Mouse (Mus musculus): ENCODE measurements around the gene Apol6.

The Apol6 gene

DNA sequence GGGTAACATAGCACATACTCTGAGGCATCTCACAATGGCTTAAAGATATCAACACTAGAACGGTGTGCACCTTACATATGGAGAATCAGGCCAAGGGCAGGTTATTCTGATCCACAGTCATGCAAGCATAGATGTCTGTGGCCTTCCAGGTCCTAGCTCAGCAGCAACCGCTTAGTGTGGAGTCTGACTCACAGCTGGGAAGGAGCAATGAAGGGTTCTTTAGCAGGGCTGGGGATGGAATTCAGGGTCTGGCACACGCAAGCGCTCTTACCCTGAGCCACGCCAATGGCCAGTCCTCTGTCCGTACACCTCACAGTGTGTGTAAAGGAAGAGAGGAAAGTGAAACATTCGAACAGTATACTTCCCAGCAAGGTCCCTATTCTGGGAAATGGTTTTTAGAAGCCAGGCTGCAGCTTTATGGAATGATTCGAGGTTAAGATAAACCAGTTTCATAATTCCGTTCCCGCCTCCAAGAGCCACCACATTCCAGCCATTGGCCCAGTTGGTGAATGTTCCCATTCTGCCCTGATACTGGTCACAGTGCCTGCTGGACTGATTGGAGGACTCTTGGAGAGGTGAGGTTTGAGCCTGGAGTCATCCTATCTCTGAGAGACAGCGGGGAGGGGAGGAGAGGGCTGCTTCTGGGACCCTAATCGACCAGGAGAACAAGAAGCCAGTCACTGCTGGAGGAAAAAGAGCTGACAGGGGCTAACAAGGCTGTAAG, at the start of gene Apol6:
TSS of gene Apol6 (plus strand) at position 133 of the 724 bp plus-strand sequence.
- DNase-seq (ENCODE audit: low spot score): no peak

DNA sequence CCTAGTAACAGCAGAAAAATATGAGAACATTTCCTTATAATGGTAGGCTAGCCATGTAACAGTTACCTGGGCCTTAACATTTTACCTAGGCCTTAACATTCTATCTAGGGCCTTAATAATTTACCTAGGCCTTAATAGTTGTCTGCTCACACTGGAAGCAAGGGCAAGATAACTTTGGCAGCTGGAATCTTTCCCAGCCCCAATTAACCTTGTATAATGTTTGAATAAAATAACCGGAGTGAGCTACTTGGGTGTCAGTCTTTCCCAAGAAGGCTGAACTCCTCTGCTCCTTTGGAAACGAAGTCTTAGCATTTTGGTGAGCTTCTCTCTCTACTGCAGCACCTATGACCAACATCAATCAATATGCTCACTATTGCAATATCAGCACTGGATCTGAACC, 46.5 kb upstream of the Apol6 start:
- no peak for DNase-seq (ENCODE audit: low spot score)

DNA sequence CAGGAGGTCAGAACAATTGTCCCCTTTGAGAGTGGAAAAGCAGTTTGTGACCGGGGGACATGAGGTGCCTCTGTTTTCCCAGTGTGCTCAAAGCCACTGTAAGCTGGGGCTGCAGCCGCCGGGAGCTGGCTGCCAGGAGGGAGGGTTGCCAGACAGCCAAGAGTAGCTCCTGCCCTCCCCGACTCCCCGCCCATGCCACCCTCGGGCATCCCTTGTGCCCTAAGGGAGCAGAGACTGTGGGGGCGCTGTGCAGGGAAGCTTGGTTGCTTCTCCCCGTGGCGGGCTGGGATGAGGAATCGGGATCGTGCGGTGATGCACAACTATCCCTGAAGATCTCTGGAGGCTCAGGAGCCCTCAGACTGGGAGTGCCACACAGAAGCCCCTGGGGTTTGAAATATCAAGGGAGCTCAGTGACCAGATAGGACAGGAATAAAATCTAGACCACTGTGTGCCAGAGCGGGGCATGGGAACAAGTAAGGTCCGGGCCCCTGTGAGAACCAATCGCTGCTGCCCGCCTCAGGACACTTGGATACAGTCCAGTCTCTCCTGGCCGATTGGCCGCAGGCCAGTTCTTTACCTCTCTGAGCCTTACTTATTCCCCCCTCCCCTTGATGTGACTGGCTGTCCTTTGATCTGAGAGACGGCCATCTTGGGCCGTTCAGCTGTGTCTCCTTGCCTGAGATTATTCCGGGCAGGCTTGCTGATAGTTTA, 45.5 kb upstream of the Apol6 start:
- DNase-seq (ENCODE audit: low spot score): peak; percentile 72

DNA sequence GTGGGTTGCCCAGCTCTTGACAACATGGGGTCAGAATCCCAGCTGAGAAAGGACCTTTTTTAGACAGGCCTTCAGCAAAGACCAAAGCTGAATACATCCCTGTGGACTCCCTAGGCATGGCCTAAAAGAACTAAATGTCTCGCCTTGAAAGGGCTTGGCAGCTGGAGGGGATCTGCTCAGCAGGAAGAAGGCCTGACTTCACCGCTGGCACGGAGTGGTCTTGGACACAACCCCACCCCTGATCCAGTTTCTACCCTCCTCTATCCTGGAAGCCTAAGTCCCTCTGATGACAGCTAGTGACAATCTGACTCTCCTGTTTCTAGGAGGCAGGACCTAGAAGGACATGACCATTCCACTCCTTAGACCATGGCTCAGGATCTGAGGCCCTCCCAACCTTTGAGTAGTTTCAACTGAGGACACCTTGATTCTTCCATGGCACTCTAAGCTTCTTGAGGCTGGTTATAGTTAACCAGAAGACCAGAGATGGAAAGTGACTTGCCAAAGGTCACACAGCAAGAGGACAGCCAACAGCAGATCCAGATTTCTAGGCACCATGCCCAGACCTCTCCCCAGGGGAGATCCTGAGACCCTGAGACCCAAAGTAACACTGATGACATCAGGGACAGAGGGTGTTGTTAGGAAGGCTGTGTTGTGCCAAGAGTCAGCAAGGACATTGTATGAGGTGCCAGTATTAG, 41.2 kb upstream of the Apol6 start:
- DNase-seq (ENCODE audit: low spot score): no peak

GRCm38 (mm10) chr15:77003868-77004215, 40.7 kb upstream of the Apol6 start:
- DNase-seq (ENCODE audit: low spot score): peak; percentile 50

DNA sequence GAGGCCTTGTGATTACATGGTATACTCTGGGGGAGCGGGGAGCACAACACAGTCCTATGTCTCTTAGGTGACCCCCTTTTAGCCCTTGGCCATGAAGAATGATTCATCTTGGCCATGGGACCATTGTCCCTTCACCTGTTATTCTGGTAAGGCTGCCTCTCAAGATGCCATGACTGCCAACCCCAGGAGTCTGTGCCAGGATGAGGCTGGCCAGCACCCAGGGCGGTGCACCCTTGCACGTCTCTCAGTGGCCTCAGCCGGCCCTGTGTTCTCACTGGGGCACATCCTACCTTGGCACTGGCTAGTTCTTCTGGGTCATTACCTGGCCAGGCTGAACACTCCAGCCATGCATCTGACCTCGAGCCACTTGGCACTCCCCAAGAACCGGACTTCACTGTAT, 35.7 kb upstream of the Apol6 start:
- DNase-seq (ENCODE audit: low spot score): peak; percentile 33

DNA sequence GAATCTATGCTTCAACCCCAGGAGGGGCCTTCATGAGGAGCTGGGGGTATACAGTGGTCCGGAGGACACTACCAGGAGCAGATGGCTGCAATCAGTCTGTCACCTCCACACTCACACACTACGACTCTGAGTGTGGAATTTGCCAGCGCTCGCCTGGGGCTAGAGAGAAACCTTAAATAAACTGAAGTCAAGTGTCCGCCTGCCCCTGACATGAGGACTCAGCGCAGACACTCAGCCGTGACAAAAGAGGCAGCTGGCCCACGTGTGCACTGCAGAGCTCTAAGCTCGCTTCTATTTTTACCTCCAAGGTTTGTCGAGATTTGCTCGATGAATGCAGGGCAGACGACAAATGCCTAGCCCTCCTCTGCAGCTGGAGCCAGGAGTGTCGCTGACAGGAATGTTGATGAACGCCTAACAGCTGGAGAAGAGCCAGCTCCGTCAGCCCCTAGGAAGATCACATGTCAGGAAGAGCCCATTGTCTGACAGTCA, 30.7 kb upstream of the Apol6 start:
- DNase-seq (ENCODE audit: low spot score): no peak

- no peak for DNase-seq (ENCODE audit: low spot score)
Observed at GRCm38 (mm10) chr15:77014431-77014830, 30.1 kb upstream of the Apol6 start.

DNA sequence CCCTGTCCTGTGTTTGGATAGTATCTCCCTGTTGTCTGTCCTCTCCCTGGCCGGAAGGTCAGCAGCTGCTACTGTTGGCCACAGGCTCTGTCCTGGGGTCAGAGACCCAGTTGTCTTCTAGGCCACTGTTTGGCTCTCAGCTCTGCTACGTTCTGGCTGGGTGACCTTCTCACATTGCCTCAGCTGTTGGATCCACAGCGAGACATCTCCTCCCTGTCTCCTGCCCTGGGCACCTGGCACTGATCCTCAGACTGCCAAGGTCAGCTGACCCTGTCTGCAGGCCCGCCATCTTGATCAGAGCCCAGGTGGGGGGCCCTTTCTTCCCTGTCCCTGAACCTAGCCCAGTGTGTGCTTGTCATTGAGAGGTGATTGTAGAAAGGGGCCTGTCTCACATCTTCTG, 29.5 kb upstream of the Apol6 start:
- DNase-seq (ENCODE audit: low spot score): no peak

GRCm38 (mm10) chr15:77016509-77016908, 28.0 kb upstream of the Apol6 start:
- DNase-seq (ENCODE audit: low spot score): no peak

DNA sequence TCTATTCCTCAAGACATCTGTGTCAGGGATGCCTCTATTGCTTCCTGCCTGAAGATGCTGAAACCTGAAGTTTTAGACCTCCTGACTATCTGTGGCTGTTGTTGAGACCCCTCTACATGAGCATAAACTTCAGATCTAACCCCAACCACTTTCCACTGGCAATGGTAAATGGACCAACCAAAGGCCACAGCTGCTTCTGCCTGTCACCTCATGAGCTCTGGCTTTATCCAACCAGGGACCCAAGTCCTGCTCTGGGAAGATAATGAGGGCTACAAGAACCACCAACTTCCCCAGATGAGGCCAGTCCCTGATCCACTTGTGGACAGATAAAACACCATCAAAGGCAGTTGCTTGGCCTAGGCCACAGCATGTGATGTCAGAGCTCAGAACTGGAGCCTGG, 26.6 kb upstream of the Apol6 start:
- no peak for DNase-seq (ENCODE audit: low spot score)

GRCm38 (mm10) chr15:77018740-77019340, 25.7 kb upstream of the Apol6 start:
- DNase-seq (ENCODE audit: low spot score): no peak

DNA sequence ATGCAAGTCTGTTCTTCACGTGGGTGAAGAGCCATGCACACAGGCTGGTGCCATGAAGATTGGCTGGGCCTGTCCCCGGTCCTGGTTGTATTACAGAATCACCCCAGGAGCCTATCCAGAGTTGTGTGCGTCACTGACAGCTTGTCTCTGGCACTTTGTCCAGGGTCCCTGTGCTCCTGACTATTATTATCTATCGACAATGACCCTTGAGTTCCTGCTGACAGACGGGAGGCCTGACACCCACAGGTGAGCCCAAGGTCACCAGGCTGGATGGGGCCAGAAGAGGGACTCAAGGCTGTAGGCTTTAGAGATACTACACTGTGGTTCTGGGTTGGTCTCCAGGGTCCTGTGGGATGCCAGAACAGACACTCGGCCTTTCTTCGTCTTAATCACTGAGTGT, 25.0 kb upstream of the Apol6 start:
- DNase-seq (ENCODE audit: low spot score): no peak

DNA sequence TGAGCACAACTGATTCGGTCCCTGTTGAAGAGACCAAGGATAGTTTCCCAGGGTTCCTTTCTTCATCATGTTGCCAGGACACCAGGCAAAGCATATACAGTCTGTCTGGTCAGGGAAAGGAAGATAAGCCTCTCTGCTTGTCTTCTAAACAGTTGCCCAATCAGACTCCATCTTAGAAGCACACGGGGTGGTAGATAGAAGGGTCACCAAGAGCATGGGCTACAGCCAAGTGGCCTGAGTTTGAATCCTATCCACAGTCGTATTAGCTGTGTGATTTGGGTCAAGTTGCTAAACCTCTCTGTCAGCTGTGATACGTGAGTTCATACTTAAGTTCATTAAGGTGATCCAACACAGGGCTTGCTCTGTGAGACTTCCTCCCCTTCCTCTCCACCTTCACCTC, 24.4 kb upstream of the Apol6 start:
- no peak for DNase-seq (ENCODE audit: low spot score)

- no peak for DNase-seq (ENCODE audit: low spot score)
Observed at GRCm38 (mm10) chr15:77021056-77021455, 23.5 kb upstream of the Apol6 start.

- DNase-seq (ENCODE audit: low spot score): no peak
Observed at GRCm38 (mm10) chr15:77021851-77022250, 22.7 kb upstream of the Apol6 start.

- DNase-seq (ENCODE audit: low spot score): no peak
Observed at GRCm38 (mm10) chr15:77022401-77022957, 22.1 kb upstream of the Apol6 start.

GRCm38 (mm10) chr15:77025884-77026583, 18.5 kb upstream of the Apol6 start:
- DNase-seq (ENCODE audit: low spot score): no peak

- DNase-seq (ENCODE audit: low spot score): no peak
Observed at GRCm38 (mm10) chr15:77027117-77027516, 17.4 kb upstream of the Apol6 start.

- no peak for DNase-seq (ENCODE audit: low spot score)
Observed at GRCm38 (mm10) chr15:77027675-77028074, 16.9 kb upstream of the Apol6 start.

DNA sequence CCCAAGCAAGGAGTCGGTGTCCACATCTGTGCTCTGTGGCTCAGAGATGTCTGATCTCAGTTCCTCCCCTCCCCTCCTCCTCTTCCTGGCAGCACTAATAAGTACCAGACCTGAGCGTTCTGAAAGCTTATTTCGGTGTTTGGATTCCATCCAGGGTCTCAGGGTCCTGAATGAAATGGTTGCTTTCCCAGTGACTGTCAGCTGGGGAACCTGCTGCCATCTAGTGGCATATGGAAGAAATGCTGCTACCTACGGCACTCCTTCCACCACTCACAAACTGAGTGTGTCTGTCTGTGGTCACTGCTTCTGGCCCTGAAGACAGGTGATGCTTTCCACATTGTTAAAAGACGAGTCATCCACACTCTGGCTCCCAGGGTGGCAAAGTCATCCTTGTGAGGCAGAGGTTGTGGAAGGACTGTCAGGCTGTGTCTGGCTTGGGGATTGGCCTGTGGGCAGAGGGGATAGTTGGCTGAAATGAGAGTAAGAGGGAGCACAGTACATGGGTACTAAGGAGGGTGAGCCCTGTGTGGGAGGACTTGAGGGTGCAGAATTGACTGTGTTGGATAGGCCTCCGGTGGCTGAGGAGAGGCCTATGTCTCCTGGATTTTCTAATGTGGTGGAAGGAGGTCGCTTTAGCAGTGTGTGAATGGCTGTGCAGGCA, 15.1 kb upstream of the Apol6 start:
- no peak for DNase-seq (ENCODE audit: low spot score)

Measured in ovary, postnatal 36 days (tissue).